Mouse (Mus musculus): ENCODE results near the gene Casq2.

DNA sequence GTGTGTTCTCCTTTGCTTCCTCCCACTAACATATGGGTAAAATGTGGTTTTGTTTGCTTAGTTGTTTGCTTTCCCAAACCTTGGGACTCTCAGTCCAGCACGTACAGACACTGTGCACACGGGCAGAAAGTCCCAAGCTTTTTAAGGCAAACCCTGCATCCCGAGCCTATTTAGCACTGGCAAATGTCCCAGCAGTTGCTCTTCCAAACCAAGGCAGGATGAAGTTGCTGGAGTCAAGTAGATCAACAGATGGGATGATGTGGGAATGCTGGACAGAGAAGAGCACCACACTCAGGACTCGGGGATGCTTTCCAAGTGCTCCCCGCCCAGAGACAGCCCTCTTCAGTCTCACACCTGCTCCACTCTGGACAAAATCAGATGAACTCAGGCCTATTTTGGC is 9.2 kb downstream of the Casq2 start:
- TF ChIP-seq CTCF (IDR thresholded peaks at IDR 0.05) = no peak
- no peak for TF ChIP-seq POLR2A (IDR thresholded peaks at IDR 0.05; ENCODE audit: insufficient read depth, low read depth, low read length)
- 0 out of 2 replicates have a peak, but pooled peaks have one; percentile 16 for TF ChIP-seq EP300 (IDR thresholded peaks at IDR 0.05; ENCODE audit: insufficient read depth, low read depth, low read length)
